Mouse (Mus musculus): ENCODE results near the gene Usb1. TPM values are rescaled to one million over a fixed set of nuclear protein-coding genes. Genes with fewer than 3 reads are reported as not detected.

The Usb1 gene
- total and polyA plus RNA-seq, 2 experiments: 6.7 to 20.0 TPM

DNA sequence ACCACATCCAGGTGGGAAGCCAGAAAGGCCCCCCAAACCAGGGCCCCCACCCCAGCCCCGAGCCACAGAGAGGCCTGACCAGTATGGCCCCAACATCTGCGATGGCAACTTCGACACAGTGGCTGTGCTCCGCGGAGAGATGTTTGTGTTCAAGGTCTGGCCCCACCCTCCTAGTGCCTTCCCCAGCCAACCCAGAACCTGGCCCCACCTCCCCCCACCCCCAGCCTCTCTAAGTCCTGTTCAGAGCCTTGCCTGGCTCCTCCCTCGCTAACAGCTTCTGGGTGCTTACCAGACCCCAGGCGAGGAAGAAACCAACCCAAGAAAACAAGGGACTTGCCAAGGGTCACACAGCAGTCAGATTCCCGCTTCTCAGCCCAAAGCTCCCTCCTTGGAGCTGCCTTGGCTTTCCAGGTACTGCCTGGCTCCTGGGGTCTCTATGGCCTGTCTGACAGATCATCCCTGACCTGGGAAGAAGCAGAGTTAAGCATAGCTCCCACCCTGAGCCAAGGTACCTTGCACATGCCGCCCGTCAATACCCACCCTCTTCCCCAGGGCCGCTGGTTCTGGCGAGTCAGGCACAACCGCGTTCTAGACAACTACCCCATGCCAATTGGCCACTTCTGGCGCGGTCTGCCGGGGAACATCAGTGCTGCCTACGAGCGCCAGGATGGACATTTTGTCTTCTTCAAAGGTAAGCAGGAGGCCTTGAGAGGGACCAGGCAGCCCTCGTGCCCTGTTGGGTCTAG lies 37.7 kb downstream of the Usb1 start:
- Histone ChIP-seq H3K4me3 (ENCODE audit: insufficient read depth, low read depth, low read length) (no peak overlapping the region), H3K4me1 (ENCODE audit: control insufficient read depth, insufficient read depth, low read length) (peaks cover 3% of the 10 kb centered on the region; the same call in 1 of the 2 replicates), H3K27ac (replicated peaks; ENCODE audit: insufficient read depth, low read depth, low read length) (no peak overlapping the region), H3K9ac (ENCODE audit: low read depth, low read length) (no peak overlapping the region), H3K27me3 (ENCODE audit: control insufficient read depth, insufficient read depth, low read length) (no peaks in the 10 kb centered on the region), H3K36me3 (ENCODE audit: control insufficient read depth, insufficient read depth, low read length) (no peaks in the 10 kb centered on the region; the same call in 1 of the 2 replicates), H3K79me2 (ENCODE audit: control insufficient read depth, insufficient read depth, low read length) (0 out of 2 replicates have a peak, but pooled peaks cover 3% of the 10 kb centered on the region)
- TF ChIP-seq POLR2A (IDR thresholded peaks at IDR 0.05; ENCODE audit: extremely low read depth, insufficient read depth, low read length) (no peak), CTCF (IDR thresholded peaks at IDR 0.05; ENCODE audit: low read depth, low read length) (no peak)
- DNase-seq (ENCODE audit: extremely low read depth, low read depth, low spot score): no peak
- 80% methylated on average over 20 of the region's 20 CpGs for WGBS

DNA sequence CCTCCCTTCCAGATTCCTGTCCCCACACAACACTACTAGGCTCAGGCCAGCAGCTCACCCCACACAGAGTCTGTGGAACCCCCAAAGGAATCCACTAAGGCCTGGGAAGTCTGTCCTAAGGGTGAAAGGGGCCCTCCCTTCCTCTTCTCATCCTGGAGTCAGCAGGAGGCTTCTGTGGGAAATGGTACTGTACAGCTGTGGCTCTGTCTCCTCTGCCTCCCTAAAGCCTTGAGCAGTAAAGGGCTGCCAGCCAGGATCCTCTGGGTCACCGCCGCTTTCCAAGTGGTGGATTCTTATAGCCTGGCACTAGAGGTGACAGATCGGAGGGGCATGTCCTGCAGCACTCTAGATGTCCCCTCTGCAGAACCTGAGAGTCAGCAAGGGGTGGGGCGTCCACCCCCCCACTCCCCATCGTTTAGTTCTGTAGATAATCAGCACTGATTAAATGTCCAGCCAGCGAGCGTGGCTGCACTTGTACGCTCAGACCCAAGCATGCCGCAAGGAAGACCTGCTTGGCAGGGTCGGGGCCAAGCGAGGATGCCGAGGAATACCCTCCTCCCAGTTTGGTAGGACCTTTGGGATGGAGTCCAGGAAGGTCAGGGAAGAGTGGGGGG lies 41.4 kb downstream of the Usb1 start:
- H3K4me3 ChIP-seq (ENCODE audit: insufficient read depth, low read depth, low read length): no peak overlapping the region
- WGBS: 75% methylated on average over 12 of the region's 12 CpGs
- H3K9ac ChIP-seq (ENCODE audit: low read depth, low read length): no peak overlapping the region
- no peaks in the 10 kb centered on the region for H3K79me2 ChIP-seq (ENCODE audit: control insufficient read depth, insufficient read depth, low read length)
- peaks cover 10% of the 10 kb centered on the region for H3K4me1 ChIP-seq (ENCODE audit: control insufficient read depth, insufficient read depth, low read length)
- TF ChIP-seq POLR2A (IDR thresholded peaks at IDR 0.05; ENCODE audit: extremely low read depth, insufficient read depth, low read length) (no peak), CTCF (IDR thresholded peaks at IDR 0.05; ENCODE audit: low read depth, low read length) (no peak)
- H3K27me3 ChIP-seq (ENCODE audit: control insufficient read depth, insufficient read depth, low read length): no peaks in the 10 kb centered on the region
- DNase-seq (ENCODE audit: extremely low read depth, low read depth, low spot score): no peak
- H3K27ac ChIP-seq (replicated peaks; ENCODE audit: insufficient read depth, low read depth, low read length): no peak overlapping the region
- H3K36me3 ChIP-seq (ENCODE audit: control insufficient read depth, insufficient read depth, low read length): no peaks in the 10 kb centered on the region; the same call in 1 of the 2 replicates

DNA sequence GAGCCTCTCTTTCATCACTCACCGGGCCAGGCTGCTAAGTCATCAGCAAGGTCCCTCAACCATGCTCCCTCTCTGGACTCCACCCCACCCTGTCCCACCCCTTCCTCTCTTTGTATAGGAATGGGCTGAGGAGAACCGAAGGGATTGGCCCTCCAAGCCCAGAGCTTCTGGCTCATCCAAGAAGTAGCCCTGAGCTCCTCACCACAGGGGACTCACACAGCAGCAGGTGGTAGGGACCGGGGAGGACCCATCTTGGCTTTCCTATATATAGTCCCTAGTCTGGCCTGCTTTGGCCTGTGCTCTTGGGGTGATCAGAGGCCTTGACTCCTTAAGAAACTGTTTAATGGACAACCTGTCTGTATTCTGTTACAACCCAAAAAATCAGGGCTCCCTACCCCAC lies 42.3 kb downstream of the Usb1 start:
- Histone ChIP-seq H3K27me3 (ENCODE audit: control insufficient read depth, insufficient read depth, low read length) (no peaks in the 10 kb centered on the region), H3K36me3 (ENCODE audit: control insufficient read depth, insufficient read depth, low read length) (no peaks in the 10 kb centered on the region; the same call in 1 of the 2 replicates), H3K79me2 (ENCODE audit: control insufficient read depth, insufficient read depth, low read length) (no peaks in the 10 kb centered on the region), H3K27ac (replicated peaks; ENCODE audit: insufficient read depth, low read depth, low read length) (no peak overlapping the region), H3K9ac (ENCODE audit: low read depth, low read length) (no peak overlapping the region), H3K4me1 (ENCODE audit: control insufficient read depth, insufficient read depth, low read length) (peaks cover 10% of the 10 kb centered on the region), H3K4me3 (ENCODE audit: insufficient read depth, low read depth, low read length) (no peak overlapping the region)
- TF ChIP-seq CTCF (IDR thresholded peaks at IDR 0.05; ENCODE audit: low read depth, low read length): no peak
- TF ChIP-seq POLR2A (IDR thresholded peaks at IDR 0.05; ENCODE audit: extremely low read depth, insufficient read depth, low read length): no peak
- DNase-seq (ENCODE audit: extremely low read depth, low read depth, low spot score): no peak
- 84% methylated on average over 3 of the region's 3 CpGs for WGBS

DNA sequence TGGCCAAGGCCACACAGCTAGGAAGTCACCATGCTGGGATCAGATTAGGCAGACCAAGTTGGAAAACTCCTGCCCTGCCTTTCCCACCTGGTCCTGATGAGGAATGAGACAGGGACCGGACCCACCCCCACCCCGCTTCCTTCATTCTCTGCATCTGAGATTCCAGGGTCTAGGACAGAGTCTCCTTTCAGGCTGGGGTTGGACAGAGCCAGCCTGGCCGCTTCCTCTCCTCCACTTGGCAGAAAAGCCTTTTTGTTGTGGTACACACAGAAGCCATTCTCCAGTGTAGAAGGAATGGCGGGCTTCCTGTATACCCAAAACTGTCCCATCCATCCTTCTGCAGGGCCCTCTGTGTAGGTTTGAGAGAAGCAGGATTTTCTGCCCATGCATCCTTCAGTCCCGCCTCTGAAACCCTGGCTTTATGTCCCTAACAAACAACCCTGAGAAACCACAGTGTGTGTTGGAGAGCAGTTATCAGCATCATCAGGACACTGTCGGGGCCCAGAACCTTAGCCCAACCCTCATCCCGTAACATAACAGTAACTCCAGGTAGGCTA lies 43.4 kb downstream of the Usb1 start:
- WGBS: 91% methylated on average over 7 of the region's 7 CpGs

DNA sequence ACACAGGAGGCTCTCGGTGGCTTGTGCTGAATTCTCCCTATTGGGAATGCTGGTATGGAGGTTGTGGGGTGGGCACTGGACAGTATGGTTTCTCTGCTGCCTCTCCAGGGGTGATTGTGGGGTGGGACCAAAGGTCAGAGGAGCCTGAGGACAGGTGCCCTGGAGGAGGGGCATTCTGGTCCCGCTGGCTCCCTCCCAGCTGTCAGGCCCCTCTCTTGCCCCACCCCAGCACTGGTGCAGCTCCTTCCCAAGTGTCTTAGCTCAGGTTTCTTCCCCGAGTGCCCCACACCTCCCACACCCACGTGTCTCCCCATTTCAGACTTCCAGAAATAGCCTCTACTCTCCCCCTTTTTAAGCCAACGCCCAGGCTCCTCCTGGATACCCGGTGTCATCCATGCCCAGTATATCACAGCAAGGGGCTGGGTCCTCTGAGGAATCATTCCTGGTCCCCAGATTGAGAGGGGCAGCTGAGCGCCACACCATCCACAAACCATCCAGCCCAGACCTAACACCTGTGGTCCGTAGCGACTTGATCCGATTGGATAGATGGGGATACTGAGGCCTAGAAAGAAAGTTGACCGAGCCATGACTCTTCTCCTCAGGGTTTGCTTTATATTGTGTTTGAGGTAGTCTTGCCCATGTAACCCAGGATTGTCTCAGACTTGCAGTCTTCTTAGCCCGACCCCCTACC lies 44.4 kb downstream of the Usb1 start:
- Histone ChIP-seq H3K4me3 (ENCODE audit: insufficient read depth, low read depth, low read length) (no peak overlapping the region), H3K9ac (ENCODE audit: low read depth, low read length) (no peak overlapping the region), H3K27me3 (ENCODE audit: control insufficient read depth, insufficient read depth, low read length) (no peaks in the 10 kb centered on the region), H3K27ac (replicated peaks; ENCODE audit: insufficient read depth, low read depth, low read length) (no peak overlapping the region), H3K36me3 (ENCODE audit: control insufficient read depth, insufficient read depth, low read length) (no peaks in the 10 kb centered on the region; the same call in 1 of the 2 replicates), H3K79me2 (ENCODE audit: control insufficient read depth, insufficient read depth, low read length) (no peaks in the 10 kb centered on the region), H3K4me1 (ENCODE audit: control insufficient read depth, insufficient read depth, low read length) (peaks cover 10% of the 10 kb centered on the region)
- TF ChIP-seq CTCF (IDR thresholded peaks at IDR 0.05; ENCODE audit: low read depth, low read length): no peak
- TF ChIP-seq POLR2A (IDR thresholded peaks at IDR 0.05; ENCODE audit: extremely low read depth, insufficient read depth, low read length): no peak
- 86% methylated on average over 12 of the region's 12 CpGs for WGBS
- DNase-seq (ENCODE audit: extremely low read depth, low read depth, low spot score): no peak

More for the DNA sequence above, 43.4 kb downstream of the Usb1 start:
- Histone ChIP-seq H3K4me3 (ENCODE audit: insufficient read depth, low read depth, low read length) (no peak overlapping the region), H3K79me2 (ENCODE audit: control insufficient read depth, insufficient read depth, low read length) (no peaks in the 10 kb centered on the region), H3K27me3 (ENCODE audit: control insufficient read depth, insufficient read depth, low read length) (no peaks in the 10 kb centered on the region), H3K27ac (replicated peaks; ENCODE audit: insufficient read depth, low read depth, low read length) (no peak overlapping the region), H3K4me1 (ENCODE audit: control insufficient read depth, insufficient read depth, low read length) (peaks cover 10% of the 10 kb centered on the region), H3K9ac (ENCODE audit: low read depth, low read length) (no peak overlapping the region), H3K36me3 (ENCODE audit: control insufficient read depth, insufficient read depth, low read length) (no peaks in the 10 kb centered on the region; the same call in 1 of the 2 replicates)
- DNase-seq (ENCODE audit: extremely low read depth, low read depth, low spot score): no peak
- TF ChIP-seq POLR2A (IDR thresholded peaks at IDR 0.05; ENCODE audit: extremely low read depth, insufficient read depth, low read length) (no peak), CTCF (IDR thresholded peaks at IDR 0.05; ENCODE audit: low read depth, low read length) (no peak)
